Mouse (Mus musculus) midbrain, embryonic 13.5 days (tissue): ENCODE measurements at regions not wholly inside any gene's neighbourhood (a gene's known extent, or its start where the extent isn't known, plus 50 kb on each side); places are given as distances from the start of the nearest gene placed in this dataset.

Experiments
- ATAC-seq: fragments of 200-750 bp; cut with Nextera tagmentation; 2 replicates; pipeline ENCODE4 v1.8.0; 2017; ENCODE audit warnings: mild to moderate bottlenecking, moderate TSS enrichment, moderate library complexity
- H3K27ac ChIP-seq: fragments of 300-500 bp; sonication (generic); 2 replicates; pipeline ENCODE4 v1.5.1; 2015; ENCODE audit warnings: inconsistent platforms, mild to moderate bottlenecking, moderate library complexity
- H3K27me3 ChIP-seq: fragments of 300-500 bp; sonication (generic); 2 replicates; pipeline ENCODE4 v1.6.1; 2015; ENCODE audit warnings: mild to moderate bottlenecking, inconsistent platforms
- H3K36me3 ChIP-seq: fragments of 300-500 bp; sonication (generic); 2 replicates; pipeline ENCODE4 v1.6.1; 2015; ENCODE audit warnings: mild to moderate bottlenecking, inconsistent platforms
- H3K4me1 ChIP-seq: fragments of 300-500 bp; sonication (generic); replicated peaks from 2 replicates; pipeline ENCODE4 v1.6.1; 2015; ENCODE audit warnings: inconsistent platforms
- H3K4me2 ChIP-seq: fragments of 300-500 bp; sonication (generic); replicated peaks from 2 replicates; pipeline ENCODE4 v1.6.1; 2015; ENCODE audit warnings: moderate library complexity, mild to moderate bottlenecking, inconsistent platforms
- H3K4me3 ChIP-seq: fragments of 300-500 bp; sonication (generic); replicated peaks from 2 replicates; pipeline ENCODE4 v1.5.1; 2015; ENCODE audit warnings: mild to moderate bottlenecking, inconsistent platforms
- H3K9ac ChIP-seq: fragments of 300-500 bp; sonication (generic); replicated peaks from 2 replicates; pipeline ENCODE4 v1.6.1; 2015; ENCODE audit warnings: mild to moderate bottlenecking, inconsistent platforms
- H3K9me3 ChIP-seq: fragments of 300-500 bp; sonication (generic); 2 replicates; pipeline ENCODE4 v1.6.1; 2016; ENCODE audit warnings: mild to moderate bottlenecking, inconsistent platforms
- WGBS: fragments of 180-500 bp; shearing (Covaris S2); methylation state at CpG from one replicate; pipeline ENCODE4 v1.1.7; 2015; 5-methylcytosine and 5-hydroxymethylcytosine counted together

- 66% methylated on average over 3 of the region's 3 CpGs for WGBS
- Histone ChIP-seq H3K4me2 (no peak overlapping the region), H3K36me3 (no peaks in the 10 kb centered on the region), H3K27me3 (no peaks in the 10 kb centered on the region), H3K27ac (no peak overlapping the region), H3K4me1 (peaks cover 4% of the 10 kb centered on the region; the same call in 1 of the 2 replicates), H3K4me3 (no peak overlapping the region), H3K9me3 (no peaks in the 10 kb centered on the region), H3K9ac (no peak overlapping the region)
- ATAC-seq = peak; percentile 62; the same call in 1 of the 2 replicates
Observed at GRCm38 (mm10) chr3:39062415-39062814, 175.7 kb downstream of the Fat4 start.

- Histone ChIP-seq H3K36me3 (no peaks in the 10 kb centered on the region), H3K4me2 (no peak overlapping the region), H3K27ac (no peak overlapping the region), H3K9me3 (no peaks in the 10 kb centered on the region), H3K4me1 (peaks cover 4% of the 10 kb centered on the region; the same call in 1 of the 2 replicates), H3K27me3 (no peaks in the 10 kb centered on the region), H3K4me3 (no peak overlapping the region), H3K9ac (no peak overlapping the region)
- ATAC-seq = no peak
- 84% methylated on average over 6 of the region's 6 CpGs for WGBS
Observed at GRCm38 (mm10) chr3:39065457-39065856, 178.7 kb downstream of the Fat4 start.

- no peaks in the 10 kb centered on the region for H3K4me1 ChIP-seq
- H3K36me3 ChIP-seq = no peaks in the 10 kb centered on the region
- no peaks in the 10 kb centered on the region for H3K27me3 ChIP-seq
- no peak overlapping the region for H3K27ac ChIP-seq
- H3K9me3 ChIP-seq = no peaks in the 10 kb centered on the region
- H3K4me2 ChIP-seq = no peak overlapping the region
- H3K4me3 ChIP-seq = no peak overlapping the region
- ATAC-seq = no peak
- no peak overlapping the region for H3K9ac ChIP-seq
Observed at GRCm38 (mm10) chr3:39069011-39069410, 182.3 kb downstream of the Fat4 start.

GRCm38 (mm10) chr3:39082678-39083270 lies 196.0 kb downstream of the Fat4 start:
- ATAC-seq = no peak
- WGBS = 53% methylated on average over 4 of the region's 4 CpGs

GRCm38 (mm10) chr3:39088948-39089347 lies 202.2 kb downstream of the Fat4 start:
- Histone ChIP-seq H3K4me1 (no peaks in the 10 kb centered on the region), H3K4me2 (no peak overlapping the region), H3K27me3 (no peaks in the 10 kb centered on the region), H3K4me3 (no peak overlapping the region), H3K9me3 (no peaks in the 10 kb centered on the region), H3K9ac (no peak overlapping the region), H3K36me3 (no peaks in the 10 kb centered on the region), H3K27ac (no peak overlapping the region)
- WGBS = 87% methylated on average over 4 of the region's 4 CpGs
- no peak for ATAC-seq

More at GRCm38 (mm10) chr3:39082678-39083270, 196.0 kb downstream of the Fat4 start:
- Histone ChIP-seq H3K9ac (no peak overlapping the region), H3K4me1 (peaks cover 3% of the 10 kb centered on the region; the same call in 1 of the 2 replicates), H3K4me3 (no peak overlapping the region), H3K27ac (no peak overlapping the region), H3K27me3 (no peaks in the 10 kb centered on the region), H3K4me2 (no peak overlapping the region), H3K36me3 (no peaks in the 10 kb centered on the region), H3K9me3 (no peaks in the 10 kb centered on the region)

GRCm38 (mm10) chr3:39102324-39102723 lies 215.6 kb downstream of the Fat4 start:
- Histone ChIP-seq H3K27me3 (no peaks in the 10 kb centered on the region), H3K27ac (no peak overlapping the region), H3K36me3 (no peaks in the 10 kb centered on the region), H3K4me1 (no peaks in the 10 kb centered on the region), H3K9ac (no peak overlapping the region), H3K9me3 (no peaks in the 10 kb centered on the region), H3K4me2 (no peak overlapping the region), H3K4me3 (no peak overlapping the region)
- ATAC-seq = no peak
- WGBS = 81% methylated on average over 3 of the region's 3 CpGs

GRCm38 (mm10) chr3:39109756-39110392 lies 223.1 kb downstream of the Fat4 start:
- Histone ChIP-seq H3K4me3 (no peak overlapping the region), H3K9me3 (no peaks in the 10 kb centered on the region), H3K27ac (no peak overlapping the region), H3K4me1 (0 out of 2 replicates have a peak, but pooled peaks cover 4% of the 10 kb centered on the region), H3K36me3 (no peaks in the 10 kb centered on the region), H3K27me3 (no peaks in the 10 kb centered on the region), H3K9ac (no peak overlapping the region), H3K4me2 (no peak overlapping the region)
- WGBS = 97% methylated on average over 5 of the region's 5 CpGs
- no peak for ATAC-seq

GRCm38 (mm10) chr3:39114056-39114455 lies 227.3 kb downstream of the Fat4 start:
- H3K27me3 ChIP-seq = no peaks in the 10 kb centered on the region
- no peaks in the 10 kb centered on the region for H3K9me3 ChIP-seq
- H3K4me3 ChIP-seq = no peak overlapping the region
- no peak overlapping the region for H3K4me2 ChIP-seq
- H3K36me3 ChIP-seq = no peaks in the 10 kb centered on the region
- 82% methylated on average over 3 of the region's 3 CpGs for WGBS
- no peak overlapping the region for H3K27ac ChIP-seq
- ATAC-seq = no peak
- H3K4me1 ChIP-seq = 0 out of 2 replicates have a peak, but pooled peaks cover 4% of the 10 kb centered on the region
- no peak overlapping the region for H3K9ac ChIP-seq

GRCm38 (mm10) chr3:39114826-39115225 lies 228.1 kb downstream of the Fat4 start:
- Histone ChIP-seq H3K4me1 (0 out of 2 replicates have a peak, but pooled peaks cover 4% of the 10 kb centered on the region), H3K36me3 (no peaks in the 10 kb centered on the region), H3K27ac (no peak overlapping the region), H3K4me3 (no peak overlapping the region), H3K27me3 (no peaks in the 10 kb centered on the region), H3K4me2 (no peak overlapping the region), H3K9ac (no peak overlapping the region), H3K9me3 (no peaks in the 10 kb centered on the region)
- no peak for ATAC-seq
- WGBS = 64% methylated on average over 3 of the region's 3 CpGs

GRCm38 (mm10) chr3:39115441-39115840 lies 228.7 kb downstream of the Fat4 start:
- Histone ChIP-seq H3K4me1 (0 out of 2 replicates have a peak, but pooled peaks cover 4% of the 10 kb centered on the region), H3K9ac (no peak overlapping the region), H3K4me3 (no peak overlapping the region), H3K9me3 (no peaks in the 10 kb centered on the region), H3K36me3 (no peaks in the 10 kb centered on the region), H3K27me3 (no peaks in the 10 kb centered on the region), H3K4me2 (no peak overlapping the region), H3K27ac (no peak overlapping the region)
- 3% methylated on average over 1 of the region's 1 CpGs for WGBS
- no peak for ATAC-seq

- Histone ChIP-seq H3K4me1 (no peaks in the 10 kb centered on the region), H3K4me2 (no peak overlapping the region), H3K27me3 (no peaks in the 10 kb centered on the region), H3K9ac (no peak overlapping the region), H3K4me3 (no peak overlapping the region), H3K9me3 (no peaks in the 10 kb centered on the region), H3K27ac (no peak overlapping the region), H3K36me3 (no peaks in the 10 kb centered on the region)
- WGBS = 92% methylated on average over 1 of the region's 1 CpGs
- no peak for ATAC-seq
Observed at GRCm38 (mm10) chr3:39122250-39122649, 235.5 kb downstream of the Fat4 start.

- Histone ChIP-seq H3K27me3 (no peaks in the 10 kb centered on the region), H3K4me3 (no peak overlapping the region), H3K4me2 (no peak overlapping the region), H3K4me1 (no peaks in the 10 kb centered on the region), H3K9ac (no peak overlapping the region), H3K36me3 (no peaks in the 10 kb centered on the region), H3K9me3 (no peaks in the 10 kb centered on the region), H3K27ac (no peak overlapping the region)
- no peak for ATAC-seq
- 70% methylated on average over 3 of the region's 3 CpGs for WGBS
Observed at GRCm38 (mm10) chr3:39130532-39130931, 243.8 kb downstream of the Fat4 start.
